Mouse (Mus musculus): ENCODE results near the gene Alx3. TPM values are rescaled to one million over a fixed set of nuclear protein-coding genes. Genes with fewer than 3 reads are reported as not detected.
A peak's percentile ranks its signal among the peaks of the same experiment; 100 is the strongest.

Gene Alx3
- polyA plus RNA-seq, 1 experiment from 2014 or later, result 0.31 TPM

- no peaks in the 10 kb centered on the region for H3K9me3 ChIP-seq
- WGBS, result 69% methylated on average over 1 of the region's 1 CpGs
- H3K27ac ChIP-seq, result no peak overlapping the region
- no peak for ATAC-seq (ENCODE audit: low FRiP score)
- H3K9ac ChIP-seq, result no peak overlapping the region
- no peak overlapping the region for H3K4me2 ChIP-seq
- H3K4me3 ChIP-seq, result no peak overlapping the region
- H3K36me3 ChIP-seq, result no peaks in the 10 kb centered on the region
- H3K4me1 ChIP-seq (replicated peaks), result peaks cover 15% of the 10 kb centered on the region
- peaks cover 97% of the 10 kb centered on the region for H3K27me3 ChIP-seq
Observed at GRCm38 (mm10) chr3:107591612-107592011, 3.2 kb upstream of the Alx3 start.

GRCm38 (mm10) chr3:107593632-107594031 lies 1.2 kb upstream of the Alx3 start:
- 48% methylated on average over 2 of the region's 2 CpGs for WGBS
- no peak for ATAC-seq (ENCODE audit: low FRiP score)
- H3K36me3 ChIP-seq, result no peaks in the 10 kb centered on the region
- H3K4me2 ChIP-seq, result no peak overlapping the region
- H3K27me3 ChIP-seq, result peaks cover 94% of the 10 kb centered on the region
- H3K4me1 ChIP-seq (replicated peaks), result peaks cover 15% of the 10 kb centered on the region
- no peaks in the 10 kb centered on the region for H3K9me3 ChIP-seq
- no peak overlapping the region for H3K4me3 ChIP-seq
- no peak overlapping the region for H3K9ac ChIP-seq
- no peak overlapping the region for H3K27ac ChIP-seq

- H3K27me3 ChIP-seq, result peaks cover 94% of the 10 kb centered on the region
- peaks cover 15% of the 10 kb centered on the region for H3K4me1 ChIP-seq (replicated peaks)
- peak overlapping the region; percentile 52 for H3K4me2 ChIP-seq
- peak overlapping the region; percentile 59 for H3K9ac ChIP-seq
- H3K4me3 ChIP-seq, result peak overlapping the region; percentile 33
- 1% methylated on average over 47 of the region's 50 CpGs for WGBS
- no peaks in the 10 kb centered on the region for H3K9me3 ChIP-seq
- H3K27ac ChIP-seq, result no peak overlapping the region
- no peaks in the 10 kb centered on the region for H3K36me3 ChIP-seq
- no peak for ATAC-seq (ENCODE audit: low FRiP score)
Observed at GRCm38 (mm10) chr3:107595264-107595937, 570 bp downstream of the Alx3 start.

- no peaks in the 10 kb centered on the region for H3K9me3 ChIP-seq
- no peak overlapping the region for H3K9ac ChIP-seq
- no peak for ATAC-seq (ENCODE audit: low FRiP score)
- no peak overlapping the region for H3K27ac ChIP-seq
- H3K4me1 ChIP-seq (replicated peaks), result peaks cover 15% of the 10 kb centered on the region
- peak overlapping the region; percentile 11; the same call in 1 of the 2 replicates for H3K4me3 ChIP-seq
- under 1% methylated on average over 34 of the region's 34 CpGs for WGBS
- peaks cover 95% of the 10 kb centered on the region for H3K27me3 ChIP-seq
- no peak overlapping the region for H3K4me2 ChIP-seq
- no peaks in the 10 kb centered on the region for H3K36me3 ChIP-seq
Observed at GRCm38 (mm10) chr3:107595938-107596461, 1.2 kb downstream of the Alx3 start.

GRCm38 (mm10) chr3:107596559-107596958 lies 1.7 kb downstream of the Alx3 start:
- WGBS, result under 1% methylated on average over 26 of the region's 26 CpGs

GRCm38 (mm10) chr3:107597134-107597533 lies 2.3 kb downstream of the Alx3 start:
- ATAC-seq (ENCODE audit: low FRiP score), result no peak
- 1% methylated on average over 19 of the region's 24 CpGs for WGBS
- no peaks in the 10 kb centered on the region for H3K36me3 ChIP-seq

More at GRCm38 (mm10) chr3:107596559-107596958, 1.7 kb downstream of the Alx3 start:
- Histone ChIP-seq H3K9ac (no peak overlapping the region), H3K4me2 (no peak overlapping the region), H3K9me3 (no peaks in the 10 kb centered on the region), H3K4me3 (peak overlapping the region; percentile 11; the same call in 1 of the 2 replicates), H3K36me3 (no peaks in the 10 kb centered on the region), H3K27me3 (peaks cover 95% of the 10 kb centered on the region), H3K27ac (no peak overlapping the region), H3K4me1 (replicated peaks) (peaks cover 15% of the 10 kb centered on the region)
- ATAC-seq (ENCODE audit: low FRiP score), result no peak

GRCm38 (mm10) chr3:107597586-107598389 lies 3.0 kb downstream of the Alx3 start:
- Histone ChIP-seq H3K27me3 (peaks cover 95% of the 10 kb centered on the region), H3K4me3 (no peak overlapping the region), H3K9ac (no peak overlapping the region), H3K4me2 (no peak overlapping the region), H3K36me3 (no peaks in the 10 kb centered on the region), H3K9me3 (no peaks in the 10 kb centered on the region), H3K27ac (no peak overlapping the region), H3K4me1 (replicated peaks) (peaks cover 15% of the 10 kb centered on the region)
- ATAC-seq (ENCODE audit: low FRiP score), result no peak
- WGBS, result 5% methylated on average over 22 of the region's 22 CpGs

More at GRCm38 (mm10) chr3:107597134-107597533, 2.3 kb downstream of the Alx3 start:
- Histone ChIP-seq H3K4me2 (no peak overlapping the region), H3K27ac (no peak overlapping the region), H3K27me3 (peaks cover 95% of the 10 kb centered on the region), H3K4me1 (replicated peaks) (peaks cover 15% of the 10 kb centered on the region), H3K9ac (no peak overlapping the region), H3K9me3 (no peaks in the 10 kb centered on the region), H3K4me3 (no peak overlapping the region)

GRCm38 (mm10) chr3:107600127-107600526 lies 5.3 kb downstream of the Alx3 start:
- H3K4me2 ChIP-seq, result no peak overlapping the region
- H3K36me3 ChIP-seq, result no peaks in the 10 kb centered on the region
- no peak overlapping the region for H3K4me3 ChIP-seq
- H3K9me3 ChIP-seq, result no peaks in the 10 kb centered on the region
- no peak for ATAC-seq (ENCODE audit: low FRiP score)
- WGBS, result 49% methylated on average over 6 of the region's 6 CpGs
- peaks cover 10% of the 10 kb centered on the region for H3K4me1 ChIP-seq (replicated peaks)
- peaks cover 88% of the 10 kb centered on the region for H3K27me3 ChIP-seq
- no peak overlapping the region for H3K27ac ChIP-seq
- H3K9ac ChIP-seq, result no peak overlapping the region

- H3K4me3 ChIP-seq, result no peak overlapping the region
- peaks cover 41% of the 10 kb centered on the region for H3K27me3 ChIP-seq
- no peak overlapping the region for H3K4me2 ChIP-seq
- no peak overlapping the region for H3K9ac ChIP-seq
- H3K4me1 ChIP-seq (replicated peaks), result no peaks in the 10 kb centered on the region
- WGBS, result 10% methylated on average over 4 of the region's 4 CpGs
- no peak for ATAC-seq (ENCODE audit: low FRiP score)
- no peaks in the 10 kb centered on the region; the same call in 1 of the 2 replicates for H3K36me3 ChIP-seq
- no peaks in the 10 kb centered on the region for H3K9me3 ChIP-seq
- no peak overlapping the region for H3K27ac ChIP-seq
Observed at GRCm38 (mm10) chr3:107605304-107605703, 10.5 kb downstream of the Alx3 start.

GRCm38 (mm10) chr3:107607221-107607620 lies 12.4 kb downstream of the Alx3 start:
- Histone ChIP-seq H3K4me1 (replicated peaks) (no peaks in the 10 kb centered on the region), H3K4me2 (no peak overlapping the region), H3K9ac (no peak overlapping the region), H3K36me3 (peaks cover 19% of the 10 kb centered on the region), H3K9me3 (no peaks in the 10 kb centered on the region), H3K27ac (no peak overlapping the region), H3K4me3 (no peak overlapping the region), H3K27me3 (peaks cover 22% of the 10 kb centered on the region)
- no peak for ATAC-seq (ENCODE audit: low FRiP score)
- WGBS, result 85% methylated on average over 8 of the region's 8 CpGs

GRCm38 (mm10) chr3:107608808-107609207 lies 14.0 kb downstream of the Alx3 start:
- Histone ChIP-seq H3K9ac (no peak overlapping the region), H3K4me1 (replicated peaks) (no peaks in the 10 kb centered on the region), H3K4me2 (no peak overlapping the region), H3K27me3 (peaks cover 11% of the 10 kb centered on the region), H3K27ac (no peak overlapping the region), H3K9me3 (no peaks in the 10 kb centered on the region), H3K36me3 (peaks cover 35% of the 10 kb centered on the region), H3K4me3 (no peak overlapping the region)
- ATAC-seq (ENCODE audit: low FRiP score), result no peak
- WGBS, result 70% methylated on average over 4 of the region's 4 CpGs

- H3K4me2 ChIP-seq, result no peak overlapping the region
- no peak overlapping the region for H3K9ac ChIP-seq
- H3K4me3 ChIP-seq, result no peak overlapping the region
- WGBS, result 57% methylated on average over 3 of the region's 3 CpGs
- peaks cover 6% of the 10 kb centered on the region; the same call in 1 of the 2 replicates for H3K27me3 ChIP-seq
- ATAC-seq (ENCODE audit: low FRiP score), result no peak
- no peaks in the 10 kb centered on the region for H3K9me3 ChIP-seq
- H3K27ac ChIP-seq, result no peak overlapping the region
- no peaks in the 10 kb centered on the region for H3K4me1 ChIP-seq (replicated peaks)
- H3K36me3 ChIP-seq, result peaks cover 40% of the 10 kb centered on the region
Observed at GRCm38 (mm10) chr3:107609376-107609775, 14.5 kb downstream of the Alx3 start.
